Mouse (Mus musculus): ENCODE results near the gene Lmtk3. TPM values are rescaled to one million over a fixed set of nuclear protein-coding genes. Genes with fewer than 3 reads are reported as not detected.
A peak's percentile ranks its signal among the peaks of the same experiment; 100 is the strongest.

Gene Lmtk3
- total RNA-seq, 1 experiment from 2014 or later: not detected

DNA sequence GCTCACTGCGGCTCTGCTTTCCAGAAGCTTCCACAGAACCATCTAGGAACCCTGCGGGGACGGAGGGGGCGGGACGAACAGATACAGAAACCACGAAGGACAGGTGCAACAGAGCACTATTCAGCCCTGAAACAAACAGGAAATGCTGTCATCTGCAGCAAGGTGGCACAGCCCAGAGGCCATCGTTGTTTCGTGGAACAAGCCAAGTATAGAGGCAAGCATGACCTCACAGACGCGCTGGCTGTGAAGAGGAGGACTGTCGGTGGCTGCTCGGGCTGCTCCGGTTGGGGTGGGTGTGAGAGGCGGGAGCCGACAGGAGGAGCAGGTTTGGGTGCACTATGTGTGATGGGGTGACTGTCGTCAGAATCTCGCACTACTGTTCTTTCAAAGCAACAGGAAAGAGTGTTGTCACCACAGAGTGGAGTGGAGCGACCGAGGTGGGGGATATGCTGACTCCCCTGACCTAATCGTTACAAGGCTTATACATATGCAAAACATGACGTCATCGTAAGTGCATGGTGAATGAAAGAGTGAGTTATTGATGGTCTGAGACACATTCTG lies 4.4 kb upstream of the Lmtk3 start:
- peak; percentile 33 for ATAC-seq (replicated peaks; ENCODE audit: low read depth, poor library complexity, severe bottlenecking)

DNA sequence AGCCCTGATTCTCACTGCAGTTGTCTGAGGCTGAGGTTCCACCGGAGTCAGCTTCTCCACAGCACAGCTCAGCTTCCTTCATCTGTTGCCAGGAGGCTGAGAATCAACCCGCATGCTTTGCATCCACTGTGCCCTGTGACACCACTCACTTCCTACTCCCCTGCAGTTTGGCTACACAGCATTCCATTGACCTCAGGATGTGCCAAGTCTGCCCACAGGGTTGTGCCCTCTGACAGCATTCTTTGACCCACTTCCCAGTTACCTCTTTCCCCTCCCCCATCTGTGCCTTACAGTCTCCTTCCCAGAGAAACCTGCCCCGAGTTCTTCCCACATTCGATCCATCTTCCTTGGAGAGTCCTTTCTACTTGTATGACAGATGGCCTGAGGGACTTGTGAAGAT lies 1.3 kb upstream of the Lmtk3 start:
- no peak for ATAC-seq (replicated peaks; ENCODE audit: low read depth, poor library complexity, severe bottlenecking)

GRCm38 (mm10) chr7:45784524-45785372 lies 1.2 kb downstream of the Lmtk3 start, which contains the start of gene Sult2b1:
Gene Sult2b1, minus strand, starts transcription at chr7:45784669.
- ATAC-seq (replicated peaks; ENCODE audit: low read depth, poor library complexity, severe bottlenecking): no peak

- no peak for ATAC-seq (replicated peaks; ENCODE audit: low read depth, poor library complexity, severe bottlenecking)
Measured at GRCm38 (mm10) chr7:45785388-45786135, 2.0 kb downstream of the Lmtk3 start.

- no peak for ATAC-seq (replicated peaks; ENCODE audit: low read depth, poor library complexity, severe bottlenecking)
Measured at GRCm38 (mm10) chr7:45786136-45786578, 2.6 kb downstream of the Lmtk3 start.

GRCm38 (mm10) chr7:45786661-45787413 lies 3.3 kb downstream of the Lmtk3 start:
- ATAC-seq (replicated peaks; ENCODE audit: low read depth, poor library complexity, severe bottlenecking): no peak

DNA sequence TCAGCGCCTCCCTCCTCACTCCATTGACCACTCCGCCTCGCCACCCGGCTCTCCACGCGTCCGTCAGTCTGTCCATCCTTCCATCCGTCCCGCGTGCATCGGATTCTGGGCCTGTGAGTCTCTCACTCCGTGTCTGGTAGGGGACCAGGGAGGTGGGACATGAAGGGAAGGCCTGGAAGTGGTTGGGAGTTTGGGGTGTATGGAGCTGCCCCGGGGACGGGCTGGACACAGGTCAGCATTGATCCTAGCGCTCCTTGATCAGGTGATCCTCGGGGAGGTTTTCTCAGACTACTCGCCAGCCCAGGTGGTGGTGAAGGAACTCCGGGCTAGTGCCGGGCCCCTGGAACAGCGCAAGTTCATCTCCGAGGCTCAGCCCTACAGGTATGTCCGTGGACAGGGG lies 4.1 kb downstream of the Lmtk3 start:
- no peak for ATAC-seq (replicated peaks; ENCODE audit: low read depth, poor library complexity, severe bottlenecking)

GRCm38 (mm10) chr7:45790721-45791120 lies 7.2 kb downstream of the Lmtk3 start:
- no peak for ATAC-seq (replicated peaks; ENCODE audit: low read depth, poor library complexity, severe bottlenecking)

DNA sequence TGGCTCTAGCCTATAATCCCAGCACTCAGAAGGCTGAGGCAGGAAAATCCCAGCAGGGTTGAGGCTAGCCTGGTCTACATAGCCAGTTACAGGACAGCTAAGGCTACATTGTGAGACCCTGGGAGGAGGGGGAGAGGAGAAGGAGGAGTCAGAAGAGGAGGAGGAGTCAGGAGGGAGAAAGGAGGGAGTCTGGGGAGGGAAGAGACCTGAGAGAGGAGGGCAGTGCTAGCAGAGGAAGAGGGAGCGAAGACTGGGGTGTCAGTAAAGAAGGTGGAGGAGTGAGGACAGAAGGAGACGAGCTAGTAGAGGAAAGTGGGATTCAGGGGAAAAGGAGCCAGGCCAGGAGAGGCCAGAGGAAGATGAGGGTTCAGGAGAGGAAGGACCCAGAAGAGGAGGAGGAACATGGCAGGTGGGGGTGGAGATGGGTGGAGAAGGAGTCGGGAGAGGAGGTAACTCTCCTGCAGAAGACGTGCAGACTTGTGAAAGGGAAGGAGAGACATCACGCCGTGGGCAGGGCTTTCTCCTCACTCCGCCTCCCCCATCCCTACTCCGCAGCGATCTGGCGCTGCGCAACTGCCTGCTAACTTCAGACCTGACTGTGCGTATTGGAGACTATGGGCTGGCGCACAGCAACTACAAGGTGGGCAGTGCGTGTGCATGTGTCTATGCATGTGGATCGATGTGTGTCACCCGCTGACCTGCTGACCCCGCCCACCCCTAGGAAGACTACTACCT lies 8.4 kb downstream of the Lmtk3 start:
- ATAC-seq (replicated peaks; ENCODE audit: low read depth, poor library complexity, severe bottlenecking): no peak

DNA sequence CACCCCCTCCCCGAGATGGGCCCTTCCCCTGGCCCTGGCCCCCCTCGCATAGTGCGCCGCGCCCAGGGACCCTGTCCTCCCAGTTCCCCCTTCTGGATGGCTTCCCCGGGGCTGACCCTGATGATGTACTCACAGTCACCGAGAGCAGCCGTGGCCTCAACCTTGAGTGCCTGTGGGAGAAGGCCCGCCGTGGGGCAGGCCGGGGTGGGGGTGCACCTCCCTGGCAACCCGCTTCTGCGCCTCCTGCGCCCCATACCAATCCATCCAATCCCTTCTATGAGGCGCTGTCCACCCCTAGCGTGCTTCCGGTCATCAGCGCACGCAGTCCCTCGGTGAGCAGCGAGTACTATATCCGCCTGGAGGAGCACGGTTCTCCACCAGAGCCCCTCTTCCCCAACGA lies 9.7 kb downstream of the Lmtk3 start:
- ATAC-seq (replicated peaks; ENCODE audit: low read depth, poor library complexity, severe bottlenecking): no peak

DNA sequence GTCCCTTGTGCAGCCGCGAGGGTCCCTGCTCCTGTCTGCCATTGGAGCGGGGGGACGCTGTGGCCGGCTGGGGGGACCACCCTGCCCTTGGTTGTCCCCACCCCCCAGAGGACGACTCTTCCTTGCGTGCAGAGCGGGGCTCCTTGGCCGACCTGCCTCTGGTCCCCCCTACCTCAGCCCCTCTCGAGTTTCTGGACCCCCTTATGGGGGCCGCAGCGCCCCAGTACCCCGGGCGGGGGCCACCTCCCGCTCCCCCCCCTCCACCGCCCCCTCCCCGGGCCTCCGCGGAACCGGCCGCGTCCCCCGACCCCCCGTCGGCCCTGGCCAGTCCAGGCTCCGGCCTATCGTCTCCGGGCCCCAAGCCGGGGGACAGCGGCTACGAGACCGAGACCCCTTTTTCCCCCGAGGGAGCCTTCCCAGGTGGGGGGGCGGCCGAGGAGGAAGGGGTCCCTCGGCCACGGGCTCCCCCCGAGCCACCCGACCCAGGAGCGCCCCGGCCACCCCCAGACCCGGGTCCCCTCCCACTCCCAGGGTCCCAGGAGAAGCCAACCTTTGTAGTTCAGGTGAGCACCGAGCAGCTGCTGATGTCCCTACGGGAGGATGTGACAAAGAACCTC lies 10.5 kb downstream of the Lmtk3 start:
- no peak for ATAC-seq (replicated peaks; ENCODE audit: low read depth, poor library complexity, severe bottlenecking)

DNA sequence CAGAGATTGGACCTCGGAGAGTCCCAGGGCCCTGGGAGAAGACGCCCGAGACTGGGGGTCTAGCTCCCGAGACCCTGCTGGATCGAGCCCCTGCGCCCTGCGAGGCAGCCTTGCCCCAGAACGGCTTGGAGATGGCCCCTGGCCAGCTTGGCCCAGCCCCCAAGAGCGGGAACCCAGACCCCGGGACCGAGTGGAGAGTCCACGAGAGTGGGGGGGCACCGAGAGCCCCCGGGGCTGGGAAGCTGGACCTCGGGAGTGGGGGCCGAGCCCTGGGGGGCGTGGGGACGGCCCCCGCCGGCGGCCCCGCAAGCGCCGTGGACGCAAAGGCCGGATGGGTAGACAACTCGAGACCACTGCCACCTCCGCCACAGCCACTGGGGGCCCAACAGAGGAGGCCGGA lies 11.4 kb downstream of the Lmtk3 start:
- ATAC-seq (replicated peaks; ENCODE audit: low read depth, poor library complexity, severe bottlenecking): no peak

GRCm38 (mm10) chr7:45796950-45797349 lies 13.4 kb downstream of the Lmtk3 start:
- ATAC-seq (replicated peaks; ENCODE audit: low read depth, poor library complexity, severe bottlenecking): no peak

- no peak for ATAC-seq (replicated peaks; ENCODE audit: low read depth, poor library complexity, severe bottlenecking)
Measured at GRCm38 (mm10) chr7:45797661-45798510, 14.3 kb downstream of the Lmtk3 start.

GRCm38 (mm10) chr7:45798511-45798836 lies 14.9 kb downstream of the Lmtk3 start:
- ATAC-seq (replicated peaks; ENCODE audit: low read depth, poor library complexity, severe bottlenecking): no peak

GRCm38 (mm10) chr7:45798931-45799330 lies 15.4 kb downstream of the Lmtk3 start:
- ATAC-seq (replicated peaks; ENCODE audit: low read depth, poor library complexity, severe bottlenecking): no peak

DNA sequence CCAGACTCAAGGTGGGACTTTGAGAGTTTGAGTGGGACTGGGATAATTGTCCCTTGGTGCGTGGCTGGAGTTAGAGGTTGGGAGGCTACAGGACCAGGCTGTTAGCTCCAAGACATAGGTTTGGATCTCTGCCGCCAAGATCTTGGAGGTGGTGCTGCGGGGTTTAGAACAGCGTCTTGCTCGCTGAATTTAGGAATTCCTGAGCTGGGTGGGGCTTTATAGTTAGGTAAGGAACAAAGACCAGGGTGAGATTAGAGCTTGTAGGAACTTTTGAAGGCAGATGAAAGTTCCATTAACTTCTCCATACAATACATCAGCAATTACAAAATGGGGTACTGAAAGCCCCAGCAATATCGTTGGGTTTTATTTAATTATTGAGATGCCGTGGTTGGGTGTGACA lies 16.5 kb downstream of the Lmtk3 start:
- no peak for ATAC-seq (replicated peaks; ENCODE audit: low read depth, poor library complexity, severe bottlenecking)

DNA sequence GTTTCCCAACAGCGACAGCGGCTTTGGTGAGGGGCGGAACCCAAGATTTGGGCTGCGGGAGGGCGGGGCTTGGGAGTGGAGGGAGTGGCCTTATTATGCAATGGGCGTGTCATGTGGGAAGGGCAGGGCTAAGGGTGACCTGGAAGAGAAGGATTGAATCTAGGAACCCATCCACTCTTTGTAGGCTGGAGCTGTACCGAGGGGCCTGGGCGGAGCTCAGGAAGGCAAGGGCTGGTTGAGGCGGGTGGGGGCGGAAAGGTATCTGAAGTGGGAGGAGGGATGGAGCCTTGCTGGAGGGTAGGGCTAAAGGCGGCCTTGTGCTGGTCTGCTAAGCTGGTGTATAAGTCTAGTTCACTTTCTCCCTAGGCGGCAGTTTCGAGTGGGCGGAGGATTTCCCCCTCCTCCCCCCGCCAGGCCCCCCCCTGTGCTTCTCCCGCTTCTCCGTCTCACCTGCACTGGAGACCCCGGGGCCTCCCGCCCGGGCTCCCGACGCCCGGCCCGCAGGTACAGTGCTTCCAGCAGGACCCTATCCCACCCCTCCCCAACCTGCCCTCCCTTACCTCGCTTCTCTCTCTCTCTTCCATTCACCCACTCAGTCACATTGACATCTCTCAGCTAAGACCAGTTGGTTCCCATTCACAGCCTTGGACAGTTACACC lies 17.1 kb downstream of the Lmtk3 start:
- peak; percentile 75 for ATAC-seq (replicated peaks; ENCODE audit: low read depth, poor library complexity, severe bottlenecking)

All from common myeloid progenitor, adult 5-6 weeks (primary cell).